Mouse (Mus musculus): ENCODE data around the gene Scn8a.

The Scn8a gene

GRCm38 (mm10) chr15:101092829-101093648 lies 223.4 kb downstream of the Scn8a start:
- DNase-seq (ENCODE audit: low read depth, low spot score), result peak; percentile 89

GRCm38 (mm10) chr15:101093988-101094387 lies 224.3 kb downstream of the Scn8a start:
- DNase-seq (ENCODE audit: low read depth, low spot score), result no peak

GRCm38 (mm10) chr15:101094979-101095378 lies 225.3 kb downstream of the Scn8a start:
- no peak for DNase-seq (ENCODE audit: low read depth, low spot score)

- no peak for DNase-seq (ENCODE audit: low read depth, low spot score)
Measured at GRCm38 (mm10) chr15:101095392-101095791, 225.7 kb downstream of the Scn8a start.

Measured in brain, adult 2 months (tissue).